Mouse (Mus musculus): Measurements from ENCODE around the gene Osm. TPM values are rescaled to one million over a fixed set of nuclear protein-coding genes. Genes with fewer than 3 reads are reported as not detected.

Gene Osm
- total RNA-seq, 1 experiment from 2014 or later: 22.8 TPM

DNA sequence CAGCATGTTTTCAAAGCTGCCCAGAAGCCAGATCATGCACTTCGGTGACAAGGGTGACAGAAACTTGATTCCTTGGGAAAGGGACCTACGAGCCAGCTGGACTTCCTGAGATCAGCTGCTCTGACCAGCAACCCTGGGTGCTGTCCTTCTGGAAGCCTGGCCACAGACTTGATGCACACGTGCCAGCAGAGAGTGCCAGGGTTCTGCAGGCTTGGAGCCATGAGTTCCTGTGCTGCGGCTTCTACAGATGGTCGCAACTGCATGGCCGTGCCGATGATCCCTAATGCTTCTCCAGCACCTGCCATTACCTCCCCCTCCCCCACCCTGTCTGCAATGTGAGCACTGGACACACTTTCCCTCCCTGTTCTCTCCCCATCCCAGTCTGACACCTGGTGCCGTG lies 7.8 kb upstream of the Osm start:
- no peak for ATAC-seq (replicated peaks in 1 of 2; ENCODE audit: insufficient read depth in 1 of 2, low FRiP score in 2 of 2, low TSS enrichment in 1 of 2, low read depth in 1 of 2, poor library complexity in 2 of 2, severe bottlenecking in 2 of 2)

DNA sequence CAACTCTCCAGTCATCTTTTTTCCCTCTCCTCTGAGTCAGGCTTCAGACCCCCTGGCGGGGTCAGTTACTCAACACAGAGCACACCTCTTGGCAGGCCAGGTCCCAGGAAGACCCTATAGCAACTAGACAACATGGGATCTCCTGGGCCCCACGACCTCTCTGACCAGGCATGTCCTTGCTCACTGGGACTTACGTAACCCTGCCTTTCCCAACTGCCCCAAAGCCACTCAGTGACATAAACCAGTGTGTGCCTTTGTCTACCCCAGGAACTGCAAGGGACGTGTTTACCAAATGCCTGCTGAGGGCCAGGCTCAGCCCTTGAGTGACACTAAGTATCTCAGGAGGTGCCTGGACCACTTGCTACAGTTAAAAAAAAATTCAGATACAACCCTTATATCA lies 6.4 kb upstream of the Osm start:
- ATAC-seq (replicated peaks in 1 of 2; ENCODE audit: insufficient read depth in 1 of 2, low FRiP score in 2 of 2, low TSS enrichment in 1 of 2, low read depth in 1 of 2, poor library complexity in 2 of 2, severe bottlenecking in 2 of 2): no peak

DNA sequence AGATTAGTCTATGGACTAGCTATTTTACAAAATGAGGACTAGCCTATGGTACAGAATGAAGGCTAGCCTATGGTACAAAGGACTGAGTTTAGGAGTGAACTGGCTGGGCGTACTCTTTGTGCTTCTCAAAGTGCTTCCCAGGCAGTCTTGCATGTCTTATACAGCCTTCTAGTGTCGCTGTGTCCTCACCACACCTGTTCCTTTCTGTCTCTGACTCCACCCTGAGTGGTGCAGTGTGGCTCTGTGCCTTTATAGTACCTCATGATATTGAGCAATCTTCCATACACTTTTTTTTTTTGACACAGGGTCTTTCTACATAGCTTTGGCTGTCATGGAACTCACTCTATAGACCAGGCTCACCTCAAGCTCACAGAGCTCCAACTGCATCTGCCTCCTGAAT lies 4.8 kb upstream of the Osm start:
- peak in 1 of 2 experiments; percentile 8; a peak in 1 of 4 replicates for ATAC-seq (replicated peaks in 1 of 2; ENCODE audit: insufficient read depth in 1 of 2, low FRiP score in 2 of 2, low TSS enrichment in 1 of 2, low read depth in 1 of 2, poor library complexity in 2 of 2, severe bottlenecking in 2 of 2)

DNA sequence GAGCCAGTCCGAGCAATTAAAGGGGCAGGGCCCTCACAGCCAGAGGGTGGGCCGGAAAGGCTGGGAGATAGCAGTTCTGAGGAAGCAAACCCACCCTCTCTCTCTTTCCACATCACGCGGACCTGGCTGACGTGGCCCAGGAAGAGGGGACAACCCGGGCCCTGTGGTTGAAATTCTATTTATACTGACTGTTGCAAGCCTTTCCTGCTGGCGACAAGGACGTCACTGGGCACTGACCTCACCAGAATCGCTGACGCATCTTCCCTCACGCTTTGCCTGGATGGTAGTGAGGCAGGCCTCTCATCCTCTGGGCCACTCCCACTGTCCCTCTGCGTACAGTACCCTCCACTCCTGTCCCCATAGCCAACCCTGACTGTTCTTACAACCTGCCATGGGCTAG lies 3.6 kb upstream of the Osm start:
- ATAC-seq (replicated peaks in 1 of 2; ENCODE audit: insufficient read depth in 1 of 2, low FRiP score in 2 of 2, low TSS enrichment in 1 of 2, low read depth in 1 of 2, poor library complexity in 2 of 2, severe bottlenecking in 2 of 2): peak; percentile 30 to 53; a peak in 3 of 4 replicates

DNA sequence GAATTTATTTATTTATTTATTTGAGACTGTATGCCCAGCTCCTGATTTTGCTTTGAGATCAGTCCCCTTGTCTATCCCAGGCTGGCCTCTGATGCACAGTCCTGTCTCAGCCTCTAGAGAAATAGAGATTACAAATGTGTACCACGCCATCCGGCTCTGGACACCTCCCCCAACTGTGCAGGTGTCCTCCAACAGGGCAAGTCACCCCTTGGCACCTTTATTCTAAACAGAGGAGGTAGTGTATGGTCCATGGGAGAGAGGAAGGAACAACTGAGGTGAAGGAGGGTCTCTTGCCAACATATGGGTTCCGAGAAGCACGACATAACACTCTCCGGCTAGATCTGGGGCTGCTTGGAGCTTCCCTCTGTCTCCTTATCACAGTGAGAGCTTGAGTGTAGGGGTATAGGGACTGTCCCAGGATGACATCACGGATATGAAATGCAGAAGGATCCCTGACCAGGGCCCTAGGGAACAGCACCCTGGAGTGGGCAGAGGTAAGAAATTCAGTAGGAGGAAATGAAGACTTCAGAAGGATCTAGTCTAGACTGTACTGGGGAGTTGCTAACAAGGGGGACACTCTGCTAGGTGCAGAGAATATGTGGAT lies 1.1 kb upstream of the Osm start:
- ATAC-seq (replicated peaks in 1 of 2; ENCODE audit: insufficient read depth in 1 of 2, low FRiP score in 2 of 2, low TSS enrichment in 1 of 2, low read depth in 1 of 2, poor library complexity in 2 of 2, severe bottlenecking in 2 of 2): no peak

DNA sequence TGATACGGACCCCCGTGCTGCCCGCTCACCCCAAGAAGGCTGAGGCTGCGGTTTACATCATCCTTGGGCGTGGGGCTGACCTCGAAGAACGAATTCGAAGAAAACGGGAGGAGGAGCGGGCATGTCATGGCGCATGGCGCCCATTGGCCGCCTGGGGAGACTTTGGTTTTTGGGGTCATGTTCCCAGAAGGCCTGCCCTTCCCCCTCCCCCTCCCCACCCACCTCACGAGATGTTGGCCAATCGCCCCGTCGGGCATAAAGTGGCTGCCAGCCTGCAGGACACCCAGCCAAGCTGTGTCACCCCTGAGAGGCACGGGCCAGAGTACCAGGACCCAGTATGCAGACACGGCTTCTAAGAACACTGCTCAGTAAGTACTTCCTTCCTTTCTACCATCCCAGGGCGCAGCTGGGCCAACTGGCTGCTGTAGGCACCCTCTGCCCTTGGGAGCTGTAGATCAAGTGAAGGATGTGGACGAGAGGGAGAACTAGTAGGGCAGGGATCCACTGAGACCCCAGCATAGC lies 387 bp downstream of the Osm start:
- peak; percentile 9 to 40; a peak in 2 of 4 replicates for ATAC-seq (replicated peaks in 1 of 2; ENCODE audit: insufficient read depth in 1 of 2, low FRiP score in 2 of 2, low TSS enrichment in 1 of 2, low read depth in 1 of 2, poor library complexity in 2 of 2, severe bottlenecking in 2 of 2)

DNA sequence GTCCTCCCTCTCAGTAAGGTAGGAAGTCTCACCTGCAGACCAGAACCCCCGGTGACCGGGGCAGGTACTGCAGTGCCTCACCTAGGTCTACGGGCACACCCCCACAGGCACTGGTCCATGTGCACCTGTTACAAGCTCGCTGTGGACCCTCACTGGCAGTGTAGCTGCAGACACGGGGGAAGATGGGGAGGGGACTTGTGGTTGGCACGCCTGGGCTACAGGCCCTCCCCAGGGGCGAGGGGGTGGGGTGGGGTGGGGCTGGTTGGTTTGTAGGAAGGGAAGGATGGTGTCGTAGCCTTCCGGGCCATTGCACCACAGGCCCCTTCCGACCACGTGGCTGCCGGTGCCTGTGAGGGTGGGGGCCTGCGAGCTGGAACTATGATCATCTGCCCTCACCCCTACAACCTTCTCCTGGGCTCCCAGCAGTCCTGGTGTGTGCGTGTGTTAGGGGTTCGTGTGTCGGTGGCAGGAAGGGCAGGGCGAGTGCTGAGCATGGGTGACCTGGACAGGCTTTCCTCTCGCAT lies 1.2 kb downstream of the Osm start:
- ATAC-seq (replicated peaks in 1 of 2; ENCODE audit: insufficient read depth in 1 of 2, low FRiP score in 2 of 2, low TSS enrichment in 1 of 2, low read depth in 1 of 2, poor library complexity in 2 of 2, severe bottlenecking in 2 of 2): peak; percentile 50 to 65

DNA sequence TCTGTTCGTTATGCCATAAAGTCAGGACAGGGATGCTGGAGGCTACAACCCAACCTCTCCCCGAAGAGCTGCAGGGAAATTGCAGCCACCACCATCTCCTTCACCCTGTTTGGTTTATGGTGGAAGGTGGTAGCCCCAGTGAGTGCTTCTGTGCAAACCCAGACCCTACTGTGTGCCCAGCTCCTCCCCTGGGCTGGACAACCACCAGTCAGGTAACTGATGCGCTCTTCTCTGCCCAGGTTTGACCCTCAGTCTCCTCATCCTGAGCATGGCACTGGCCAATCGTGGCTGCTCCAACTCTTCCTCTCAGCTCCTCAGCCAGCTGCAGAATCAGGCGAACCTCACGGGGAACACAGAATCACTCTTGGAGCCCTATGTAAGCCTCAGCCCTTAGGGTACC lies 1.9 kb downstream of the Osm start:
- ATAC-seq (replicated peaks in 1 of 2; ENCODE audit: insufficient read depth in 1 of 2, low FRiP score in 2 of 2, low TSS enrichment in 1 of 2, low read depth in 1 of 2, poor library complexity in 2 of 2, severe bottlenecking in 2 of 2): no peak

DNA sequence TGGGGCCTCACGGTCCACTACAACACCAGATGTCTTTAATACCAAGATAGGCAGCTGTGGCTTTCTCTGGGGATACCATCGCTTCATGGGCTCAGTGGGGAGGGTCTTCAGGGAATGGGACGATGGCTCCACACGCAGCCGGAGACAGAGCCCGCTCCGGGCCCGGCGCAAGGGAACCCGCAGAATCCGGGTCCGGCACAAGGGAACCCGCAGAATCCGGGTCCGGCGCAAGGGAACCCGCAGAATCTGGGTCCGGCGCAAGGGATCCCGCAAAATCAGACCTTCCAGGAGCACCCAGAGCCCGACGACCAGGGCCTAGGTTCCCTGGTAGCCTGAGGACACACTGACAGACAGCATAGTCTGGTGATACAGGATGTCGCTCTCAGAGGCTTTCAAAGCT lies 3.5 kb downstream of the Osm start:
- no peak for ATAC-seq (replicated peaks in 1 of 2; ENCODE audit: insufficient read depth in 1 of 2, low FRiP score in 2 of 2, low TSS enrichment in 1 of 2, low read depth in 1 of 2, poor library complexity in 2 of 2, severe bottlenecking in 2 of 2)

DNA sequence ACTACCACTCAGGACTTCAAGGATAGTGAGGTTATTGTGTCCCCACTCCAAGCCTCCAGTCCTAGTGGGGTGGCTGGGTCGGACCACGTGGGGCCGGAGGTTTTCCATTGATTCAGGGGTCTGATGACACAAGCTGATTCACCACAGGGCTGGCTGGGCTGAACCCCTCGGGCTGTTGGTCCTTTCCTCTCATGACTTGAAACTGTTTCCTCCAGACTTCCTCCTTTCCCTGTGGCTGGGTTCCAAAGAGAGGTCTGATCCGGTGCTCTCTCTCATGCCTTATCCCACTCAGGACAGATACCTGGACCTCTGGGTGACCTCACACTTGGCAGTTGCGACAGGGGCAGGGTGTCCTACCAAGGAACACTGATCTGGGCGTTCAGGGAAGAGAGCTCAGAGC lies 3.9 kb downstream of the Osm start:
- ATAC-seq (replicated peaks in 1 of 2; ENCODE audit: insufficient read depth in 1 of 2, low FRiP score in 2 of 2, low TSS enrichment in 1 of 2, low read depth in 1 of 2, poor library complexity in 2 of 2, severe bottlenecking in 2 of 2): 0 out of 4 replicates have a peak, but pooled peaks of 1 of the 2 experiments have one; percentile 18

DNA sequence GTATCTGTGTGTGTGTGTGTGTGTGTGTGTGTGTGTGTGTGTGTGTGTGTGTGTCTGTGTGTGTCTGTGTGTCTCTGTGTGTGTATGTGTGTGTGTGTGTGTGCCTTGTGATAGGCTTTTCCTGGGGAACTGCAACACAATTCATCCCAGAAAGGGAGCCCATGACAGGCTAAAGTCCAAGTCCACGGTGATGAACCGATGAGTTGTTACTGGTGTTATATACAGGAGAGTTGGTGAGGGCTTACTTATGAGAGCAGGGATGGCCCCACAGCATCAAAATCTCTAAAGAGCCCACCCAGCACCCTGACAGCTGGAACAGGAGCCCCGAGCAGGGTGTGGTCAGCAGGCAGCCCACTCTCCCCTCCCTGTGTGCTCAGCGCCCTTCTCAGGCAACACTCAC lies 5.0 kb downstream of the Osm start:
- no peak for ATAC-seq (replicated peaks in 1 of 2; ENCODE audit: insufficient read depth in 1 of 2, low FRiP score in 2 of 2, low TSS enrichment in 1 of 2, low read depth in 1 of 2, poor library complexity in 2 of 2, severe bottlenecking in 2 of 2)

DNA sequence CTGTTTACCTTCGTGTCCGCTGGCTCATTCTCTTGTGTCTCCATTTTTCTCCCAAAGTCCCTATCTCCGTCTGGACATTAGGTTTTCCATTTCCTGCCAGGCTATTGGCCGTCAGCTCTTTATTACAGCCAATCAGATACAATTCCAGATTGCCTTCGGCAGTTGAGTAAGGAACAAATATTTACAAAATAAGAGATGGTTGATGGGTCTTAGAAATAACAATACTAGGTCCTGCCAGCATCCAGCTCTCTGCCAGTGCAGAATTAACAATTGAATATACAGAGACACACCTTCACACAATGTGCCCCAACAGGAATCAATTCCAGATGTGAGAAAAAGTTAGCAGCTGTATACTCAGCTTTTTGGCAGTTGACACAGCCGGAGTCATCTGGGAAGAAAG lies 9.9 kb downstream of the Osm start:
- no peak for ATAC-seq (replicated peaks in 1 of 2; ENCODE audit: insufficient read depth in 1 of 2, low FRiP score in 2 of 2, low TSS enrichment in 1 of 2, low read depth in 1 of 2, poor library complexity in 2 of 2, severe bottlenecking in 2 of 2)

DNA sequence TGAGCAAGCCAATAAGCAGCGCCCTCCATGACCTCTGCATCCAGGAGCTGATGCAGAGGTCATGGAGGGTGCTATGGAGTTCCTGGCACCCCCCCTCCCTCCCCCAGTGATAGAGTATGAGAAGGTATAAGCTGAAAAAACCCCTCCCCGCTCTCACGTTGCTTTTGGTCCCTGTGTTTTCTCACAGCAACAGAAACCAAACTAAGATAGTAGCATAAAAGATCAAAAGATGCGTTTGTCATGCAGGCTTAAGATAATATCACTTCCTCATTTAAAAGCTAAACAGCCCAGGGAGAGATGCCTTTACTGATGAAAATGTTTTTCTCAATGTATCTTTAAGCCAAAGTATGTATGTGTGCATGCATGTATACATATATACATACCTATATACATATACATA lies 10.4 kb downstream of the Osm start:
- ATAC-seq (replicated peaks in 1 of 2; ENCODE audit: insufficient read depth in 1 of 2, low FRiP score in 2 of 2, low TSS enrichment in 1 of 2, low read depth in 1 of 2, poor library complexity in 2 of 2, severe bottlenecking in 2 of 2): no peak

DNA sequence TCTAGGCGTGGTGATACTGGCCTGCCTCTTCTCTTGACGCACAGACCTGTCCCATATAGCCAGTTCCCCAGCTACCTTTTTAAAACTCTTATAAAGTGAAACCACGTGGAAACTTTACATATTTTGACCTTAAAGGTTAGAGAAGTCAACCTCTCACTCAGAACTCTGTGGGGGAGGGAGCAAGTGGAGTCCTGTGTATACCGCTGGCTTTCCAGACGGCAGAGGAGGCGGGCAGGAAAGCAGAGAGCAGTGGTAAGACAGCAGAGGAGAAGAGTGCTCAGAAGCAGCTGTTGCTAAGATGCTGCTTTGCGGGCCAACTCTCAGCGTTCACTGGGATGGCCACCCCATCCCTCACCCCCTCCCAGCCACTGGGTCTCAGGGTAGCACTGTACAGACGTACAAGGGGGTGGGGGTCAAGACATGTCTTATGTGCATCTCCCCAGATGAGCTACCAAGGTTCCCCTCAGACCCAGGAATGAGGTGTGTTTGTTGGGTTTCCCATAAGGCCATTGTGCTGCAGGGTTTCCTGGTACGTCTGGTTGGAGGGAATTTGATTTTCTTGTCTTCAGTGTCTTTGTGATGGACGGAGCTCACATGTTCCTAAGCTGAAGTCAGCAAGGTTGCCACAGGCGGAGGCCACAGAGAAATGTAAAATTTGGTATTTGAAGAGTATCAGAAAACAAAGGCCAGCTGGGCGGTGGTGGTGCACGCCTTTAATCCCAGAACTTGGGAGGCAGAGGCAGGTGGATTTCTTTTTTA lies 11.2 kb downstream of the Osm start:
- no peak for ATAC-seq (replicated peaks in 1 of 2; ENCODE audit: insufficient read depth in 1 of 2, low FRiP score in 2 of 2, low TSS enrichment in 1 of 2, low read depth in 1 of 2, poor library complexity in 2 of 2, severe bottlenecking in 2 of 2)

DNA sequence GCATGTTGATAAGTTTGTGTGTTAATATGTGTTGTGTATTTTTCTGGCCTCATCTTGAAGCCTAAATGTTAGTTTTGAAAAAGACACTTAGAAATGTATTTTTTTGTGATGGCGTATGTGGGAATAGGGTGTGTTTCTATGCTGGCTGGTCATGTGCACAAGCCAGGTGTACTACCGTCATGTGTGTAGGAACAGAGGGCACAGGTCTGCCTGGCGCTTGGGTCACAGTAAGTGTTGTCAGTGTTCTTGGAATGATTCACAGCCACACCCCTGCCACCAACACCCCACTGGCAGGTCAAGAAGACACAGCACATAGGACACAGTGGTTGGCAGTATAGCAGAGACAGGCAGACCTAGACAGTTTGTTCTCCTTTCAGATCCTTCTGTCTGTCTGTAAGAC lies 12.9 kb downstream of the Osm start:
- no peak for ATAC-seq (replicated peaks in 1 of 2; ENCODE audit: insufficient read depth in 1 of 2, low FRiP score in 2 of 2, low TSS enrichment in 1 of 2, low read depth in 1 of 2, poor library complexity in 2 of 2, severe bottlenecking in 2 of 2)

DNA sequence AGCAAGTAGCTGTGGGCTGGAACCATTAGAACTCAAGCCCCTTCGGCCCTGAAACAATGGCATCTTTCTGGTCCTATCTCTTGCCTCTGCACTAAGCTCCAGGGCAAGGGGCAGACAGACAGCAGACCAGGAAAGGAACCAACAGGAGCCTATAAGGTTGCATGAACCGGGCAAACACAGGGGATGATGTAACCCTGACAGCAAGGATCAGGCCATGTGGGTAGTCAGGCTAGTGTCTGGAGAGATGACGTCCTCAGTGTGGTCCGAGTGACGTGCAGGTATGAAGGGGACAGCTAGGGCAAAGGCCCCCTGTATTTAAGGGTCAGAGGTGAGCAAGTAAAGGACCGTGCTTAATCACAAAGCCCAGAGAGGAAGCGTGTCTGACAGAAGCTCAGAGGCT lies 14.1 kb downstream of the Osm start:
- ATAC-seq (replicated peaks in 1 of 2; ENCODE audit: insufficient read depth in 1 of 2, low FRiP score in 2 of 2, low TSS enrichment in 1 of 2, low read depth in 1 of 2, poor library complexity in 2 of 2, severe bottlenecking in 2 of 2): no peak

DNA sequence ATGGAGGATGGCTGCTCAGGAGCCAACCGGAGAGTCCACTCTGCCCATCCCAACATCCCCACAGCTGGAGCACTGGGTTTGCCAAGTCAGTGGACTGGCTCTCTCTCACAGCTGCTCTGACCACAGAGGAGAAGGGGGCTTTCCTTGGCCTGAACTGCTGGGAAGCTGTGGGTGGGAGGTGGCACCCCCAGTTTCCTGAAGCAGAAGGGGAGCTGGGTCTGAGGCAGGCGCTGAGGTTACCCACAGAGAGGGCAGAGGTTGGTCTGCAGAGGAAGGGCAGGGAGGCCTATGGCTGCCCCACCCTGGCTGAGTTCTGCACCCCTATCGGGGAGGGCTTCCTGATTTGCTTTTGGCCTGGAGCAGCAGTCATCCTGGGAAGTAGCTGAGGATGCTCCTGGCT lies 15.2 kb downstream of the Osm start:
- ATAC-seq (replicated peaks in 1 of 2; ENCODE audit: insufficient read depth in 1 of 2, low FRiP score in 2 of 2, low TSS enrichment in 1 of 2, low read depth in 1 of 2, poor library complexity in 2 of 2, severe bottlenecking in 2 of 2): peak; percentile 86 to 95

DNA sequence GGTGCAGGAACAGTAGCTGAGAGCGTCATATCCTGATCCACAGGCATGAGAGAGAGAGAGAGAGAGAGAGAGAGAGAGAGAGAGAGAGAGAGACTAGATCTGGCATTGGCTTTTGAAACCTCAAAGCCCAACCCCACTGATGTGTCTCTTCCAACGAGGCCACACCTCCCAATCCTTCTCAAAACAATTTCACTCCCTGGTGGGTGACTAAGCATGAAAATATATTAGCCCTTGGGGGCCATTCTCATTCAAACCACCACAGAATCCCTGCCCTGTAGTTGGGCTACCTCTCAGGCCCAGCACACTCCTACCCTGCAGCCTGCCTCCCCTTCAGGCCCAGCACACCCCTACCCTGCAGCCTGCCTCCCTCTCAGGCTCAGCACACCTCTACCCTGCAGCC lies 16.7 kb downstream of the Osm start:
- ATAC-seq (replicated peaks in 1 of 2; ENCODE audit: insufficient read depth in 1 of 2, low FRiP score in 2 of 2, low TSS enrichment in 1 of 2, low read depth in 1 of 2, poor library complexity in 2 of 2, severe bottlenecking in 2 of 2): no peak
